Mouse (Mus musculus) retina, embryonic 14.5 days (tissue): ENCODE data around the gene Smc3.
"Not testable (repeated sequence)": the region's sequence is repeated elsewhere in the genome, so short reads cannot be mapped to it uniquely, and the experiment has no call there.

Source experiments
- DNase-seq: peaks from one replicate; pipeline ENCODE4 v3.0.0-alpha.2; 2015; ENCODE audit warnings: low spot score

Gene Smc3

GRCm38 (mm10) chr19:53653624-53654467 is 53.6 kb downstream of the Smc3 start:
- DNase-seq = peak; percentile 29

GRCm38 (mm10) chr19:53656443-53656842 is 56.2 kb downstream of the Smc3 start:
- DNase-seq = not testable (repeated sequence)

- no peak for DNase-seq
Measured at GRCm38 (mm10) chr19:53657437-53657836, 57.2 kb downstream of the Smc3 start.

GRCm38 (mm10) chr19:53660722-53661420 is 60.7 kb downstream of the Smc3 start:
- no peak for DNase-seq

- no peak for DNase-seq
Measured at GRCm38 (mm10) chr19:53661938-53662722, 61.9 kb downstream of the Smc3 start.

- no peak for DNase-seq
Measured at GRCm38 (mm10) chr19:53664831-53665230, 64.6 kb downstream of the Smc3 start.

- DNase-seq = no peak
Measured at GRCm38 (mm10) chr19:53665391-53665790, 65.2 kb downstream of the Smc3 start.

- DNase-seq = no peak
Measured at GRCm38 (mm10) chr19:53666708-53667107, 66.5 kb downstream of the Smc3 start.

GRCm38 (mm10) chr19:53668821-53669220 is 68.6 kb downstream of the Smc3 start:
- no peak for DNase-seq

- DNase-seq = peak; percentile 53
Measured at GRCm38 (mm10) chr19:53670625-53671141, 70.5 kb downstream of the Smc3 start.

GRCm38 (mm10) chr19:53671432-53671831 is 71.2 kb downstream of the Smc3 start:
- peak; percentile 24 for DNase-seq

- DNase-seq = no peak
Measured at GRCm38 (mm10) chr19:53674131-53674925, 74.1 kb downstream of the Smc3 start.

- DNase-seq = peak; percentile 26
Measured at GRCm38 (mm10) chr19:53676228-53676627, 76.0 kb downstream of the Smc3 start.

- DNase-seq = peak; percentile 57
Measured at GRCm38 (mm10) chr19:53676718-53677634, 76.8 kb downstream of the Smc3 start, which contains the start of gene Rbm20. Gene Rbm20 (plus strand): TSS chr19:53677306.

- DNase-seq = no peak
Measured at GRCm38 (mm10) chr19:53679194-53679593, 79.0 kb downstream of the Smc3 start.

GRCm38 (mm10) chr19:53679981-53680380 is 79.8 kb downstream of the Smc3 start:
- DNase-seq = no peak

GRCm38 (mm10) chr19:53682427-53682826 is 82.2 kb downstream of the Smc3 start:
- DNase-seq = no peak

- DNase-seq = no peak
Measured at GRCm38 (mm10) chr19:53687592-53687991, 87.4 kb downstream of the Smc3 start.

- no peak for DNase-seq
Measured at GRCm38 (mm10) chr19:53690816-53691215, 90.6 kb downstream of the Smc3 start.

GRCm38 (mm10) chr19:53694020-53694419 is 93.8 kb downstream of the Smc3 start:
- no peak for DNase-seq
